Mouse (Mus musculus) spleen, adult 2 months (tissue): ENCODE data around the gene C8b. TPM values are rescaled to one million over a fixed set of nuclear protein-coding genes. Genes with fewer than 3 reads are reported as not detected.

Experiments
- DNase-seq, 2 experiments: peaks; one replicate each; pipeline versions ENCODE4 v3.0.0 to v3.0.0-alpha.2; 2012 to 2021; ENCODE audit warnings: low spot score in 2 of 2, low read depth in 1 of 2
- H3K27ac ChIP-seq: fragments of 200-500 bp; 2 replicates; pipeline ENCODE4 v1.5.1; 2012; ENCODE audit warnings: low read length, inconsistent platforms; ENCODE audit not compliant: insufficient read depth
- H3K27me3 ChIP-seq: fragments of 200-500 bp; 2 replicates; pipeline ENCODE4 v1.6.1; 2012; ENCODE audit warnings: mild to moderate bottlenecking, moderate library complexity, low read length, inconsistent platforms; ENCODE audit not compliant: control insufficient read depth, insufficient read depth
- H3K36me3 ChIP-seq: fragments of 200-500 bp; 2 replicates; pipeline ENCODE4 v1.6.1; 2012; ENCODE audit warnings: mild to moderate bottlenecking, low read length, inconsistent platforms; ENCODE audit not compliant: control insufficient read depth, insufficient read depth
- H3K4me1 ChIP-seq: fragments of 200-500 bp; 2 replicates; pipeline ENCODE4 v1.6.1; 2011; ENCODE audit warnings: inconsistent platforms; ENCODE audit not compliant: control insufficient read depth, insufficient read depth, insufficient read length
- H3K4me3 ChIP-seq: fragments of 200-500 bp; 2 replicates; pipeline ENCODE4 v1.5.1; 2011; ENCODE audit warnings: mild to moderate bottlenecking, inconsistent platforms; ENCODE audit not compliant: insufficient read depth, insufficient read length; ENCODE audit errors: extremely low read depth
- CTCF ChIP-seq: fragments of 200-500 bp; IDR thresholded peaks from 2 replicates; pipeline ENCODE4 v1.5.1; 2011; ENCODE audit warnings: mild to moderate bottlenecking, inconsistent platforms; ENCODE audit not compliant: insufficient read depth, insufficient read length, insufficient replicate concordance; ENCODE audit errors: extremely low read depth
- POLR2A ChIP-seq: fragments of 200-500 bp; IDR thresholded peaks from 2 replicates; pipeline ENCODE4 v1.6.1; 2011; ENCODE audit warnings: low read depth, low read length, inconsistent platforms
- WGBS: fragments of 180-500 bp; shearing (Covaris S2); methylation state at CpG from one replicate; pipeline ENCODE4 v1.1.7; 2018; 5-methylcytosine and 5-hydroxymethylcytosine counted together
- polyA plus RNA-seq: library from polyadenylated mRNA; depleted of rRNA; stranded (reverse); fragments of >200 nt; gene quantifications from 2 replicates; pipeline ENCODE4 v1.2.3, GENCODE M21; 2012

Gene C8b
- polyA plus RNA-seq, 1 experiment, result not detected

DNA sequence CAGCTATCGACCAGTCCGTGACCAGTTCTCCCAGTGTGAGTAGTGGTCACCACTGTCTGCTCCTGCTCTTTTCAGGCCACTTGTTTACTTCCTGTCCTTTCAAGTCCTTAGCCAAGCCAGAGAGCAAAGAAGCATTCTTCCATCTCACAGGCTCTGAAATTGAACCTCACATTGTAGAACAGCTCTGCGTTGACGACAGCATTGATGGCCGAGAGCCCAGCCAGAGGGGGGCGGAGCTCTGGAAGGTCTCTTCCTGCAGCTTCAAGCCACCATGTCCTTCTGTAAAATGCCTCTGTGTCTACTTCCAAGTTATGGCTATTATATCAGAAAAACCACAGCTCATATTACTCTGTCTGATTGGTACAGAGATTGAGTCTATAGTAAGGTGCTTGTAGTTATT is 19.6 kb upstream of the C8b start:
- H3K4me1 ChIP-seq, result no peaks in the 10 kb centered on the region
- no peaks in the 10 kb centered on the region for H3K36me3 ChIP-seq
- no peak overlapping the region for H3K27ac ChIP-seq
- TF ChIP-seq POLR2A, result no peak
- no peak for TF ChIP-seq CTCF
- DNase-seq, result no peak
- H3K27me3 ChIP-seq, result no peaks in the 10 kb centered on the region
- no peak overlapping the region for H3K4me3 ChIP-seq
- 79% methylated on average over 6 of the region's 6 CpGs for WGBS

DNA sequence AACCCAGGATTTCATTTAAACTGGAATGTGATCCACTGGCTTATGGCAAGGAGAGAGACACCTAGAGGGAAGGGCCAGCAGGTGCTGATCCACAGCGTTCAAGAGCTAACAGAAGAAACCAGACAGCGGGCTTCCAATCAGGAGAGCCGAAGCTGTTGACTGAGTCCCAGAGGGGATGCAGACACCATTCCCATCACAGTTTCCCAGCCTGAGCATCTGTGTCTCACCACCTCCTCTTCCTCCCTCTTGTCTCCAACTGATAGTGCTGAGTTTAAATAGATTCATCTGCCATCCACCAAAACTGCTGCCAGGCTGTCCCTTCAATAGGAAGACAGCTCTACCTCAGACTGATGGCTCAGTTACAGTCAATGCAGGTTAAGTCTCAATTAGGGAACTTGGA is 12.0 kb upstream of the C8b start:
- DNase-seq, result no peak
- WGBS, result 79% methylated on average over 3 of the region's 3 CpGs
- Histone ChIP-seq H3K27ac (no peak overlapping the region), H3K36me3 (no peaks in the 10 kb centered on the region), H3K27me3 (no peaks in the 10 kb centered on the region), H3K4me1 (no peaks in the 10 kb centered on the region), H3K4me3 (no peak overlapping the region)
- TF ChIP-seq CTCF (no peak), POLR2A (no peak)

DNA sequence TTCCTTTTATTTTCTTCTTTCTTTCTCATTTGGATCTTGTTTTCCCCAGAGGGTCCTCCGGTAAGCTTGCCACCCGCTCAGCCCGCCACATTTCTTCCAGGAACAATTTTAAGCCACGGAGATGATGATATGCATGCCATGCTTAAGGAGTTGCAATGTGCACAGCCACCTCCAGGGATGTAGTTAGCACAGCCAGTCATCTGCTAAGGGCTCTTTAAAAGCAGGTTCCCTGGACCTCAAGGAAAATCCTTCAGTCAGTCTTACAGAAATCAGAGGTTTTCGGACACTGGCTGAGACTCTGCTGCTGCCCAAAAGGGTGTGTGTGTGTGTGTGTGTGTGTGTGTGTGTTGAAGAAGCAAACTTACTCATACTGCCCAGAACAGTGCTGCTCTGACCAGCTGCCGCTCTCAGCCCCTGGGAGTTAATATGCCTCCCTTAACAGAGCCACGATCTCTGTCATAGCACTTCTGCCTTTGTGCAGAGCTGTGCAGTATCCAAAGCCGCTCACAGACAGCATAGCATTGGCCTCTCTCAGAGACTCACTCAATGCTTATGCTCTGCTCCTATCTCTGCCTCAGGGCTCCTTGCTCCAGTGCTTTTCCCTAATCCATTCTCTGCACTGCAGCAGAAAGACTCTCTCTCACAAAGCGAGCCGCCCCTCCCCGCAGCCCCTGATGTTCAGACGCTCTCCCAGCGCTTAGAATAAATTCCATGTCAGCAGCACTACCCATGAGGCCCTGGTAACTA is 5.1 kb upstream of the C8b start:
- Histone ChIP-seq H3K27me3 (no peaks in the 10 kb centered on the region), H3K4me1 (no peaks in the 10 kb centered on the region), H3K36me3 (no peaks in the 10 kb centered on the region), H3K27ac (no peak overlapping the region), H3K4me3 (no peak overlapping the region)
- TF ChIP-seq POLR2A (no peak), CTCF (no peak)
- WGBS, result 84% methylated on average over 13 of the region's 13 CpGs
- DNase-seq, result no peak

DNA sequence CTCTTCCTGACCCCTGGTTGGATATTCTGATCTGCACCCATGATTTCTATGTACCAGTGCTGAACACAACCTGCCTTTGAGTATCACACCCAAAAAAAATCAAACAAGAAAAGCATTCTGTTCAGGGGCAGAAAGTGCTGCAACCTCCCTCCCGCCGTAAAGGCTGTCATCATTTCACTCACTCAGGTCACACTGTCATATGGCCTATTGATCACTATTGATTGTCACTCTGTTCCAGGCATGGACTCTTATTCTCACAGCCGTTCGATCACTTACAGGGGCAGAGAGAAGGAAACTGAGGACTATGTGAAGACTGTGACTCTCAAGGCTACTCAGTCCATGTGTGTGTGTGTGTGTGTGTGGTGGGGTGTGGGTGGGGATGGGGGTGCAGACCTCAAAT is 2.1 kb downstream of the C8b start:
- TF ChIP-seq POLR2A (no peak), CTCF (no peak)
- Histone ChIP-seq H3K4me3 (no peak overlapping the region), H3K27ac (no peak overlapping the region), H3K27me3 (no peaks in the 10 kb centered on the region), H3K36me3 (no peaks in the 10 kb centered on the region), H3K4me1 (no peaks in the 10 kb centered on the region)
- DNase-seq, result no peak
- WGBS, result 89% methylated on average over 4 of the region's 4 CpGs

DNA sequence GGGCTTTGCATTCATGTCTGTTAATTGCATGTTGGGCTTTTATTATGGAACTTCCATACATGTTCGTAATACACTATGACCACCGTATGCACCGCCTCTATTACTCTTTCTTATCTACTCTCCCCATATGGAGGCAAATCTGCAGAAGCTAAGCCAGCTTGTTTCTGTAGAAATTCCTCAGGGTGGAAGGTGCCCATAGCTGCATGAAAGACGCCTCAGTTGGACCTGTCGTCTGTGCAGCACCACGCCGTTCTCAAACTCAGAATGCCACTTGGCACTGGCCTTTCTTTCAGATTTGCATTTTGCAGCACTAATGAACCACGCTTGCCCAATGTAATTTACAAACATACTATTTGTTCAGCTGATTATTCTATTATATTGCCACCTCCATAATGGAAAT is 3.5 kb downstream of the C8b start:
- WGBS, result 84% methylated on average over 8 of the region's 8 CpGs

GRCm38 (mm10) chr4:104770331-104770730 is 4.2 kb downstream of the C8b start:
- DNase-seq, result no peak
- TF ChIP-seq POLR2A (no peak), CTCF (no peak)
- 81% methylated on average over 4 of the region's 4 CpGs for WGBS

More for the DNA sequence above, 3.5 kb downstream of the C8b start:
- Histone ChIP-seq H3K4me3 (no peak overlapping the region), H3K36me3 (no peaks in the 10 kb centered on the region), H3K27me3 (no peaks in the 10 kb centered on the region), H3K4me1 (no peaks in the 10 kb centered on the region), H3K27ac (no peak overlapping the region)
- no peak for TF ChIP-seq POLR2A
- no peak for TF ChIP-seq CTCF
- DNase-seq, result no peak

DNA sequence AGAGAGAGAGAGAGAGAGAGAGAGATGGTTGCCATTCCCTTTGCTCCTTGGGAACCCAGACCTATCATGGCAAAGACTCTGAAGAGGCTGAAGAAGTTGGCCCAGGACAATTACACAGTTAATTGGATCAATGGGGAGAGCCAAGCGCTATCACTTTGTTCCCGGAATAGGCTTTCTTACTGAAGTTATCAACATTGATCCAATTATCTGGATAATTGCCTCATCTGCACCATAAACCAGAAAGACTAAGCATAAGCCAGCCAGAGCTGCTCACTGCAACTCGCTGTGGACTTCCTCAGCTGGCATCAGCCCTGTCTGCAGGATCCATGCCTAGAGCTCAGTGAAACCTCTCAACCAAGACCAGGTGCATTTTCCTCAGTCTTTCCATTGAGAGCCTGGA is 9.5 kb downstream of the C8b start:
- Histone ChIP-seq H3K27me3 (no peaks in the 10 kb centered on the region), H3K4me1 (no peaks in the 10 kb centered on the region), H3K4me3 (no peak overlapping the region), H3K27ac (no peak overlapping the region), H3K36me3 (no peaks in the 10 kb centered on the region)
- TF ChIP-seq POLR2A, result no peak
- TF ChIP-seq CTCF, result no peak
- WGBS, result 80% methylated on average over 3 of the region's 3 CpGs
- DNase-seq, result no peak

More at GRCm38 (mm10) chr4:104770331-104770730, 4.2 kb downstream of the C8b start:
- Histone ChIP-seq H3K36me3 (no peaks in the 10 kb centered on the region), H3K27ac (no peak overlapping the region), H3K27me3 (no peaks in the 10 kb centered on the region), H3K4me3 (no peak overlapping the region), H3K4me1 (no peaks in the 10 kb centered on the region)
